Mouse (Mus musculus) erythroblast, embryonic 14.5 days (primary cell): ENCODE measurements around the gene Lnx1. TPM values are rescaled to one million over a fixed set of nuclear protein-coding genes. Genes with fewer than 3 reads are reported as not detected.

ENCODE experiments used
- H3K27me3 ChIP-seq: 2 replicates; pipeline ENCODE4 v1.6.1; 2012; ENCODE audit warnings: inconsistent platforms; ENCODE audit not compliant: control insufficient read depth
- H3K36me3 ChIP-seq: 2 replicates; pipeline ENCODE4 v1.6.1; 2012; ENCODE audit warnings: mild to moderate bottlenecking, inconsistent platforms; ENCODE audit not compliant: control insufficient read depth
- H3K4me1 ChIP-seq: 2 replicates; pipeline ENCODE4 v1.6.1; 2012; ENCODE audit warnings: inconsistent platforms; ENCODE audit not compliant: control insufficient read depth
- H3K4me3 ChIP-seq: replicated peaks from 2 replicates; pipeline ENCODE3; 2012; ENCODE audit warnings: moderate library complexity, mild to moderate bottlenecking, inconsistent platforms
- H3K9me3 ChIP-seq: 2 replicates; pipeline ENCODE4 v1.6.1; 2012; ENCODE audit warnings: low read length, inconsistent platforms, mixed read lengths; ENCODE audit not compliant: control insufficient read depth
- GATA1 ChIP-seq: IDR thresholded peaks from 2 replicates; pipeline ENCODE4 v1.6.1; 2012; ENCODE audit warnings: low read length, inconsistent platforms, mixed read lengths
- TAL1 ChIP-seq: IDR thresholded peaks from 3 replicates; pipeline ENCODE4 v1.6.1; 2012; ENCODE audit warnings: low read length, inconsistent platforms, mixed read lengths
- polyA plus RNA-seq: library from polyadenylated mRNA; stranded (reverse); fragments of >175 nt; gene quantifications from 2 replicates; pipeline ENCODE4 v1.2.3, GENCODE M21; 2012

The Lnx1 gene
- polyA plus RNA-seq, 1 experiment: not detected

DNA sequence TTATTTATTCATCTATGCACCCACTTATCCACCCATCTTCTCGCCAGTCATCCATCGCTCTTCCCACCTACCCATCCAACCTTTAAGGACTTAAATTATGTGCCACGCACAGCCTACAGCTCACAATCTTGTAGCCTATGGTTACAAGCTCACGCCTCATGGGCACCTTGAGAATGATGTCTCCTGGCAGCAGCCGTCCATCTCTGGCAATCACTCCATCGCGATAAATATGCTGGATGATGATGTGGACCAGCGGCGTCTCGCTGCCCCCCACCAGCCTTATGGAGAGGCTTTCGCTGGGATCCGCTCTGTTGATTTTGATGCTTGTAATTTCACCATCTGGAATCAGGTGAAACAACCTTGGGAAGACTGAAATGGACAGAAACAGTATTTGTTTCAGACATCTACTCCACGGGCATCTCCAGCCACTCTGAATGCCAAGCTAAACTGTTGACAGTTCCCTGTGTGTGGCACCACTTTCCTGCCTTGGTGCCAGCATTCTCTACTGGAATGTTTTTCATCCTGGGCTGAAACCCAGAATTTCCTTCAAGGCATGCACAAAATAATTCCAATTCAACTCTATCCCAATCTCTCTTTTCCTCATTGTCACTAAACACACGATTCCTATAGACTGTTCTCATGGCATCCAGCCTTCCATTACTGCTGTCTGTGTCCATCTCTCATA, 79.3 kb downstream of the Lnx1 start:
- Histone ChIP-seq H3K27me3 (no peaks in the 10 kb centered on the region), H3K36me3 (no peaks in the 10 kb centered on the region), H3K4me3 (no peak overlapping the region), H3K9me3 (no peaks in the 10 kb centered on the region), H3K4me1 (no peaks in the 10 kb centered on the region)
- TF ChIP-seq TAL1 (no peak), GATA1 (no peak)

DNA sequence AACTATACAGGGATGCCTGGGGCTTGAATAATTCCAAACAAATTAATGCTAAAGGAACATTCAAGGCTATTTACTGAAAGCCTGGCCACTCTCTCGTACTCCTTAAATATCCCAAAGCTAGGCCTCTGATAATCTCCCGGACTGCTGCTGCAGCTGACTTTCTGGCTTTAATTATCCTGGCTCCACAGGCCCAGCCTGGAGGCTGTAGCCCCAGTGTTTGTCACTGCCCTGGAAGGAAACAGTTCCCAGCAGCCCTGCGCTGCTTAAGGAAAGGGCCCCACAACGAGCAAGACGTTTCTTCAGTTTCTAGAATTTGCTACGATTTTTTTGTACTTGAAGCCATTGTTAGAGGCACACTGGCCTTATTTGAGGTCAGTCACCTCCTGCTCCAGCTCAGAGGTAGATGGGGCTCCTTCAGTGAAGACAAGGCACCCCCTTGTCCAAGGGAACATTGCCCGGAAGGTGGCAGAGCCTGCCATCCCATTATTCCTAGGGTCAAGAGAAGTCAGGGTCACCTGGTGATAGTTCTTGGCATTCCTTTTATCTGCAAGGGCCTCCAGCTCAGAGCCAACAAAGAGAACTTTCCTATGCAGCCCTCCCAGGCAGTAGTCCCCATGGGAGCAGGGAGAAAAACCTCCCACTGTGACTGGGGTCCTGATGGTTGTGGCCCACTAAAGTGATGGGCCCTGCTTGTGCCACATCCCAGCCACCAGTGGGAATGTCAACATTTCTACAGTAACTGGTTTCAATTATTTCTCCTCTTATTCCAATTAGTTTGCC, 80.8 kb downstream of the Lnx1 start:
- Histone ChIP-seq H3K27me3 (no peaks in the 10 kb centered on the region), H3K4me1 (no peaks in the 10 kb centered on the region), H3K9me3 (no peaks in the 10 kb centered on the region), H3K36me3 (no peaks in the 10 kb centered on the region), H3K4me3 (no peak overlapping the region)
- TF ChIP-seq TAL1 (no peak), GATA1 (no peak)

DNA sequence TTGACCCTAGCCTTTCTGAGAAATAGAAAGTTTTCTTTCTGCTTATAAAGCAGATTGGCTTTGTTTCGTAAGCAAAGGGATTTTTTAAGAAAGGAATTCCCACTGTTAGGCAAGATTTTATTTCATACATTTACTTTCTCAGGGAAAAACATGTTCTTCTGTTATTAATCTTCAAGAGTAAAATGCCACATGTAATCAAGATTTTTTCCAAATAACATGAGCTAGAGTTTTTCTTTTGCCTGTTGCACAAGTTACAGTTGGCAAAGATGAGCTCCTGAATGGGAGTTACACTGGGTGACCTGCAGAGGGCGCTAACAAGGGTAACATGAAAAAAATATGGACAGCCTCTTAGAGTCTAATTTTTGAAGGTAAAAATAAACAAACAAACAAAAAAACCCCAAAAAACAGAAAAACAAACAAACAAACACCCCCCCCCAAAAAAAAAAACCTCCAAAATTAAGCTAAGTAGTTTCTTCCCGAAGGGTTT, 84.1 kb downstream of the Lnx1 start:
- no peak overlapping the region for H3K4me3 ChIP-seq
- no peaks in the 10 kb centered on the region for H3K4me1 ChIP-seq
- TF ChIP-seq TAL1: no peak
- no peaks in the 10 kb centered on the region for H3K27me3 ChIP-seq
- H3K9me3 ChIP-seq: no peaks in the 10 kb centered on the region
- no peaks in the 10 kb centered on the region for H3K36me3 ChIP-seq

DNA sequence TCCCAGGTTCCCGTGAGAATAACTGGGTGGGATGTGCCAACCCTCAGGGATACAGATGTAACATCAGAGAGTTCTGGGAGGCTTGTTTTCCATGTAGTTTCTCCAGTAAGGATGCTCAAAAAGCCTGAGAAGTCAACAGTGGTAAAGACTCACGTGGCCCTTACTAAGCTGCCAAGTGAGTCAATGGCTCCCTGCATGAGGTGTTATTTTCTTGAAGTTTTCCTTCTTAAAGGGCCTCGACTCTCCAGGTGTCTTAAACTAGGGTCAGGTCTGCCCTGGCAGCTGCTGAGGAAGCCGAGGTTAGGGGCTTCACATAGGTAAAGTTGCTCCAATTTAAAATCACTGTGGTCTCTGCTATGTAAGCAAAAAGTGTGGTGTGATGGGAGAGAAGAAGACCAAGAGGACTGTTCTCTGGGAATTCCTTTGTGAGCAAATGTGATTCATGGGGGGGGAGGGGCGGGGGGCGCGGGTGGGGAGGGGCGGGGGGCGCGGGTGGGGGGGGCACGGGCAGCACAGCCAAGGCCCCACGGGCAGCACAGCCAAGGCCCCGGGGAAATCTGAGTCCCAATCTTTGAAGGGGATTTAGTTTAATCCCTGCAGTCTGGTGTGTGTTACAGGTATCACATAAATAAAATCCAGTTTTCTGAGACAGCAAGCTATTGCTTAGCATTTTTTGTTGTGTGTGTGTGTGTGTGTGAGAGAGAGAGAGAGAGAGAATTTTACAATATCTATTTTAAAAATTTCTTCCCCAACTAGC, 84.7 kb downstream of the Lnx1 start:
- Histone ChIP-seq H3K4me3 (no peak overlapping the region), H3K36me3 (no peaks in the 10 kb centered on the region), H3K27me3 (no peaks in the 10 kb centered on the region), H3K9me3 (no peaks in the 10 kb centered on the region), H3K4me1 (no peaks in the 10 kb centered on the region)
- TF ChIP-seq TAL1: no peak
- no peak for TF ChIP-seq GATA1

DNA sequence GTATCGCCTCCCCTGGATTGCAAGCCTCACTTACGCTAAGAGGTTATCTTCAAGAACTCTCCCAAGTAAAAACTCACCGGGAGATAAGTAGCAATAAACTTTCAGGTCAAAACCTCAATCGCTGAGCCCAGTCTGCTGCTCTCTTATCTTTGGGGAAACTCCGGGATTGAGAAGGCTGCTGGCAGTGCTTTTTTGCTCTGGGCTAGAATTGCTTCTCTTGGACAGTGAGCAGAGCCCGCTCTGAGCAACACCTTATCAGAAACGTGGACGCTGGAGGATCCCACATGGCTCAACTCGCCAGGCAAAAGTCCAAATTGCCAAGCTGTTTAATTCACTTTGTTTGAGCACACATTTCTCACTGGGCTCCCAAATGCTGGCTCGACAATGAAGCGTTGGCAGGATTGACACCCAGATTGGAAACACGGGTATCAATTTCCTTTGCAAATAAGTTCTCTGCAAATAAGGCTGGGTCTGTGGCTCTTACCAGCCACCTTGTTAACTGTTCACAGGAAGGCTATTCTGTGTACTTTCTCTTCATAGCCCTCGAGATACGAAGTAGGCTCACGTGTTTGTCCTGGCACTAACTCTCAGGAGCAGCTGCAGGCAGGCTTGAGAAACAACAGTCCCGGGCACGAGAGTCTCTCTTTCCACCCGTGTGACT, 89.1 kb downstream of the Lnx1 start:
- H3K4me3 ChIP-seq: no peak overlapping the region
- H3K4me1 ChIP-seq: no peaks in the 10 kb centered on the region
- no peaks in the 10 kb centered on the region for H3K9me3 ChIP-seq
- TF ChIP-seq TAL1 (no peak), GATA1 (no peak)
- H3K36me3 ChIP-seq: no peaks in the 10 kb centered on the region
- H3K27me3 ChIP-seq: no peaks in the 10 kb centered on the region

DNA sequence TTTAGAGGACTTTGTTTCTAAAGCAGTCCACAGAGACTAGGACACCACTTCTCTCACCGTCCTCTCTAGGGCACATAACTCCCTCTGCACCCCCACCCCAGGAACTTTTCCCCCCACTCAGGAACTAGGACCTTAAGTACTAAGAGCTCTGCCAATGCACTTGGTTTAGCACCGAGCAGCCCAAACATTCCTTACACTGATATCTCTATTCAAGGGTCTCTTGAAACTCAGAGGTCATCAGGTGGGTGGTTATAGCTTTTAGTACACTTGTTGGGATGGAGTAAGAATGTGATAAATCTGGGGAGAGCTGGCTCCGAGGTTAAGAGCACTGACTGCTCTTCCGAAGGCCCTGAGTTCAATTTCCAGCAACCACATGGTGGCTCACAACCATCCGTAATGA, 90.0 kb downstream of the Lnx1 start:
- TF ChIP-seq TAL1 (no peak), GATA1 (no peak)
- Histone ChIP-seq H3K4me1 (no peaks in the 10 kb centered on the region), H3K27me3 (no peaks in the 10 kb centered on the region), H3K4me3 (no peak overlapping the region), H3K9me3 (no peaks in the 10 kb centered on the region), H3K36me3 (no peaks in the 10 kb centered on the region)

DNA sequence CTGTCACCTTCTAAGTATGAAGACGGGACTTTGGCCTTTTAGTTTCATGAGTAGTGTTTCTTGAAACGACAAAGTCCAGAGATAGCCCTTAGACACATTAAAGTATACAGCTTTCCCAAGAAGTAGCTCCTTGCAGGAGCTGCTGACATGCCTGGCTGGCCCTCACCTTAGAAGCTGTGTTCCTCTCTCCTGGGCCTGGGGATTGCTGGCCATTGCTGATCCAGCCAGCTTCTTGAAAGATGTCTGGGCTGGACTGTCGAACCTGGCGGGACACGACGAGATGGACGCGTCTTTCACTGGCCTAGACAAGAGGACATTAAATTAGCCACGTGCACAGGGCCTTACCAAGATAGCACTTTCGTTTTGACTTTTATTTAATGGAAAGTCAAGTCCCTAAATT, 92.2 kb downstream of the Lnx1 start:
- TF ChIP-seq TAL1 (no peak), GATA1 (no peak)
- H3K27me3 ChIP-seq: no peaks in the 10 kb centered on the region
- no peaks in the 10 kb centered on the region for H3K4me1 ChIP-seq
- H3K4me3 ChIP-seq: no peak overlapping the region
- H3K9me3 ChIP-seq: no peaks in the 10 kb centered on the region
- no peaks in the 10 kb centered on the region for H3K36me3 ChIP-seq

DNA sequence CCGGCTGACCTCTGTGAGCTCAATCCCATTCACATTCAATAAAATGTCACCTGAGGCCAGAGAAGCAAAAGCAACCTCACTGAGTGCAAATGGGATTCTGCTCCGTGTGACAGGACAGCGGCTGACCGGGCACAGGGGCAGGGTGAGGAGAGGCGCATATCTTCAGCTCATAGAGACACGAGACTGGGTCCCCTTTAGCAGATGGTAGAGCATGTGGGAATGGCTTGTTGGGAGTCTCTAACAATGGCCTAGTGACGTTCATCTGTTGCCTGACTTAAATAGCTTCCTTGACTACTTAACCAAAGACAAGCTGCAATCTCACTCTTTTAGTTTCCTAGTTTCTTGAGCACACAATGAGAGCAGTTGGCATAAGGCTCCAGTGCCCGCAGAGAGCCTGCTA, 96.5 kb downstream of the Lnx1 start:
- Histone ChIP-seq H3K4me3 (no peak overlapping the region), H3K4me1 (no peaks in the 10 kb centered on the region), H3K36me3 (no peaks in the 10 kb centered on the region), H3K9me3 (no peaks in the 10 kb centered on the region), H3K27me3 (no peaks in the 10 kb centered on the region)
- TF ChIP-seq TAL1 (no peak), GATA1 (no peak)
